Mouse (Mus musculus): ENCODE results near the gene Zic5. TPM values are rescaled to one million over a fixed set of nuclear protein-coding genes. Genes with fewer than 3 reads are reported as not detected.

Zic5 gene
- total RNA-seq, 1 experiment from 2014 or later, result not detected

Other genes starting within 250 kb of the Zic5 start
- gene Gm5089, start 14.6 kb downstream of the Zic5 start, total RNA-seq (2017), result not detected in 2 replicates
- gene Zic2, start 9.8 kb upstream of the Zic5 start, total RNA-seq (2017), result not detected in 2 replicates
- 0.49 TPM in 1 of 2 replicates, not detected in the other for gene Gm10837, start 24.9 kb upstream of the Zic5 start, total RNA-seq (2017)
- 12.4 and 25.4 TPM in 2 replicates for gene Pcca, start 68.6 kb upstream of the Zic5 start, total RNA-seq (2017)